Mouse (Mus musculus): ENCODE data around the gene Prpf31.

Gene Prpf31

GRCm38 (mm10) chr7:3685400-3686187, 55.8 kb downstream of the Prpf31 start:
- no peak for DNase-seq (ENCODE audit: low spot score in 2 of 2)

- DNase-seq (ENCODE audit: low spot score in 2 of 2) = no peak
Observed at GRCm38 (mm10) chr7:3691919-3692318, 62.1 kb downstream of the Prpf31 start.
